Mouse (Mus musculus): Measurements from ENCODE around the gene Cldn6.

Gene Cldn6

GRCm38 (mm10) chr17:23725477-23725876, 46.4 kb downstream of the Cldn6 start:
- DNase-seq, result no peak

GRCm38 (mm10) chr17:23725999-23726757, 47.1 kb downstream of the Cldn6 start, which contains the start of gene Pkmyt1:
TSS of gene Pkmyt1 (plus strand) at chr17:23726336.
- peak; percentile 97 to 98 for DNase-seq

- peak; percentile 86 to 92 for DNase-seq
These were observed 47.7 kb downstream of the Cldn6 start for GRCm38 (mm10) chr17:23726758-23727142.

GRCm38 (mm10) chr17:23730441-23730840, 51.4 kb downstream of the Cldn6 start:
- DNase-seq, result no peak

All from kidney, postnatal 4 days (tissue).